Mouse (Mus musculus): ENCODE measurements around the gene Gins1. TPM values are rescaled to one million over a fixed set of nuclear protein-coding genes. Genes with fewer than 3 reads are reported as not detected.
A peak's percentile ranks its signal among the peaks of the same experiment; 100 is the strongest.
"Not testable (repeated sequence)": the region's sequence is repeated elsewhere in the genome, so short reads cannot be mapped to it uniquely, and the experiment has no call there.

Gene Gins1
- 1 to 10 TPM; 3.6 to 5.8 (median 4.7) TPM for total RNA-seq (2022)

DNA sequence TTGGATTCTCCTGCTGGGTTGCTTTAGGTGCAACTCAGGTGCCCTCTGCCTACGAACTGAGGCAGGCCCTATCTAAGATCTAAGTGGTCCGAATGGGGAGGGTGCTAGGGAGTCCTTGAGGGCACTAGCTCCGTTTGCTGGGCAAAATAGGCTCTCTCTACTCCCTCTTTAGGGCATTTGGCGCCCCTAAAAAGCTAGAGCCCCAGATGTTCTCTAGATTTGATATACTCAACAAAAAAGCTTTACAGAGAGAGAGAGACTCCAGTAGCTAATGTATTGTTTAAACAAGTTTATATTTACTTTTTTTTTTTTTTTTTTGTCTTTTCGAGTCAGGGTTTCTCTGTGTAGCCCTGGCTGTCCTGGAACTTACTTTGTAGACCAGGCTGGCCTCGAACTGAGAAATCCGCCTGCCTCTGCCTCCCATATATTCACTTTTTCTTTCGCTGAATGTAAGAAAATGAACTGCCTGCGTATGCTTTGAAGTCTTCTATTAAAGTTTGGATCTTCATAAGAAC lies at the start of gene Gins1:
Gene Gins1 (plus strand): TSS at position 465 of the 515 bp plus-strand sequence.
- no peak for DNase-seq (ENCODE audit: low spot score)

DNA sequence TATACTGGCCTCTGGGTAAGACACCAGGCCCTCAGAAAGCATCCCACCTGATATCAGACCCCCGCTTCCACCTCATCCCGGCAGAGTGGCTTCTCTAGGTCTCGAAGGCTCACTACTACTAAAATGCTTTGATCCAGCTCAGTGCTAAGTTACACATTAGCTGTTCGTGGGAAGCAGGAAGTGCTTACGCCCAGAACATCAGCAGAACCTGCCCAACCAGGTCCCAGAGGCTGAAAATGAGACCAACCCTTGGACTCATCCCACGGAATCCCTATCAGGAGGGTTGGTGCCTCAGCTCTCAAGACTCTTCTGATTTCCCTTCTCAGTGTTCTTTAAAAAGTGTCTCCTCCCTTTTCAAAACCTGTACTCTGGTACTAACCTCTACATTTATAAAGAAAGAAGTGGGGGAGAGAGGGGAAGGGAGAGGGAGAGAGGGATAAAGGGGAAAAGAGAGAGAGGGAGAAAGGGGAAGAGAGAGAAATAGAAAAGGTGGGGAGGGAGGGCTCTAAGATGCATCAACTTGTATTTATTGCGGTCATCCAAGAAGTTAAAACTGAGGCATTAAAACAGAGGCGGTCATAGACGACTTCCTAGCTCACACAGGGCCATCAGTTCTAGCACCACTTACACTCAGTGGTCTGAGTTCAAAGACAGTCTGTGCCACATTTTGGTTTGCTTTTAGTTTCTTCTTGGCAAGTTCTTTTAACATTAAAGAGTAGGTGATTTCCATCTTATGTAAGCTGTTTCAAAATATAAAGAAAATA lies 46.3 kb upstream of the Gins1 start:
- DNase-seq (ENCODE audit: low spot score): no peak

DNA sequence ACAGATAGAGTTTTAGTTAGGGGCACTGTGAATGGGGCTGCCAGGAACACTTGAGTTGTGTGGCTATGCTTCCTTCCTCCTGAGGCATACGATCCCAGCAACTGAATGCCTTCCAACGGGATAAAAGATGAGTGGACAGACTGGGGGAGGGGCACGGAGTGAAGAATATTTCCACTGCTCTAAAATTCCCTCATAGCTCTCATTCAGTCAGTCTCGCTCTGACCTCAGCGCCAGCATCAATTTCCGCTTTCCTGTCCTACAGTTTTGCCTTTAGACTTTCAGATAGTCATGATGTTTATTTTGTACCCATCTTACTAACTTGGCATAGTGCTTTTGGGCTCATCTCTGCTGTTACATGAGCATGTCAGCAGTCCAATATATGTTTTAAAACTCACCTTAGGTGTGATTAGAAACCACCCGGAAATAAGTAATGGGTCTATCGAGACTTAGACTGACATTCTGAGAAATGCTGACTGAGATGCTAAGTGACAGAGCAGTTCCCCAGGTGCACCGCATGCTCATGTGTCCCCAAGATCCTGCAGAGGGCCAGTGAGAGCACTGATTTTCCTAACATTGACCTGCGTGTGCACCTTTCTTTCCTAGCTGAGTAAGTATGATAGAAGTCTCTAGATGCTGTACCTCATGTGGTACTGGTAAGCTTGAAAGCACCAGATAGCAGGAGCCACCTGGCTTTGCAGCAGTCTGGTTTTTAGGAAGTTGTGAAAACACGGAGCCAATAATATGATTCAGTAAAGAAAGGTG lies 45.3 kb upstream of the Gins1 start:
- DNase-seq (ENCODE audit: low spot score): no peak

DNA sequence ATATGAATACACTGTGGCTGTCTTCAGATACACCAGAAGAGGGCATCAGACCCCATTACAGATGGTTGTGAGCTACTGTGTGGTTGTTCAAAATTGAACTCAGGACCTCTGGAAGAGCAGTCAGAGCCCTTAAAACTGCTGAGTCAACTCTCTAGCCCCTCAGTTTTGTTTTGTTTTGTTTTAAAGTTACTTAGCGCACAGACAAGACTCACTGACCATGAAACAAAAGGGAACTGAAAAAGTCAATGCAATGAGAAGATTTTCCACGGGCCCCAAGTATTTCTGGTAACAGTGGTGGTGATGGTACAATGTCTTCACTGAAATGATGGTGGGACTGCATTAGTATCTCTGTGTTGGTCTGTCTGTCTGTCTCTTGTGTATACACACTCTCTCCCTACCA lies 44.1 kb upstream of the Gins1 start:
- no peak for DNase-seq (ENCODE audit: low spot score)

DNA sequence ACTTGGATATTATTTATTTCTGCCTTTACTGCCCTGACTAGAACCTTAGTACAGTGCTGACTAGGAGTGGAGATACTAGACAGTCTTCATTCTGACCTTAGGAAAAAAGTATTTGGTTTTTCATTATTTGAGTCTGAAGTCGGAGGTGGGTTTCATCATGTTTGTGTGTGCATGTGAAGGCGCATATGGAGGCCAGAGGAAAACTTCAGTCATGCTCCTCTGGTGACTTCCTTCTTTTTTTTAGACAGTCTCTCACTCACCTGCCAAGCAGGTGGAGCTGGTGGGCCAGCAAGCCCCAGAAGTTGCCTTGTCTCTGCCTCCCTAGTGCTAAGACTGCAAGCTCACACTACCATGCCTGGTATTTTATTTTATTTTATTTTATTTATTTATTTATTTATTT lies 38.2 kb upstream of the Gins1 start:
- no peak for DNase-seq (ENCODE audit: low spot score)

DNA sequence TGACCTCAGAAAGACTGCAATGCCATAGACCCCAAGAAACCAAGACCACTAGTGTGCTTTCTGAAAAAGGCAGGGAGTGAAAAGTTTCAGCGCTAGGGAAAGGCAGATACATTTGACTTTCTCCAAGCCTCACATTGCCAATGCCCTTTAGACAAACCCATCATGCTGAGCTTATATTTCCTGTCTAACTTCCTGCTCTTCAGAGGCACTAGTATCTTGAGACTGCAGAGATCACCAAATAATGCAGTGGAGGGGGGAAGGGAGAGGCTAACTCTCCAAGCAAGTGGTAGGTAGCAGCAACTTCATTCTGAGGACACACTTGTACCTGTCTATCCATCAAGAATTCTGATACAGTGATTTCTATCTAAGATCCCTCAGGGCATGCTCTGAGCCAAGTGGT lies 35.8 kb upstream of the Gins1 start:
- no peak for DNase-seq (ENCODE audit: low spot score)

DNA sequence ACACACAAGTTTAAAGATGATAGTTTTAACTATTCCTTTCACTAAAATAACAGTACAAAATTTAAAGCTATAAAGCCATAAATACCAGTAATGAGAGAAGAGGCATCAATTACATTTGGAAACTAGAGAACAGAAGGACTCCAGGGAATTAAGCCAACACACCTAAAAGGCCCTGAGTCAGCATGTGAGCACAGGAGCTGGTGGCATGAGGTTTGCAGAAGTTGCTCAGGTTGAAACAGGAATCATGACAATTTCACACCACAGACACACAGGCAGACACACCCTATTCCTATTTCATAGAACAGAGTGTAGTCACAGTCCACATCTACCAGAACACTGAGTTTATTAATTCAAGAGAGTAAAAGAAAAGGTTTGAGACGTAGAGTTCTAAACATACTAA lies 30.7 kb upstream of the Gins1 start:
- no peak for DNase-seq (ENCODE audit: low spot score)

DNA sequence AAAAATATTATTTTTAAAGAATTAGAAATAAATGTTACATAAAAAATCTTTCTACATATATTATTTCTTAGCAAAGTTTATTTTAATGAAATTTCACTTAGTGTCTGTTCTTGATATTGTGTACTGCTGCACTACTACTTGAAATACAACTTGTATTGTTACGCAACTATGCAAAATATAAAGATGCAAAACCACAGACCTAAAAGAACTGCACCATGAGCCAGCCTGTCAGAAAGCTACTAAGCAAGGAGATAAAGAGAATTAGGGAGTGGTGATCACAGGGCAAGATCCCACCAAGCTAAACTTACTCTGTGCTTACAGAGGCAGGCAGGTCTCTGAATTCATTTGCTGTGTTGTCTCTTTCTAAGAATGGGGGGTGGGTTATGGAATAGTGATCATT lies 30.0 kb upstream of the Gins1 start:
- DNase-seq (ENCODE audit: low spot score): no peak

DNA sequence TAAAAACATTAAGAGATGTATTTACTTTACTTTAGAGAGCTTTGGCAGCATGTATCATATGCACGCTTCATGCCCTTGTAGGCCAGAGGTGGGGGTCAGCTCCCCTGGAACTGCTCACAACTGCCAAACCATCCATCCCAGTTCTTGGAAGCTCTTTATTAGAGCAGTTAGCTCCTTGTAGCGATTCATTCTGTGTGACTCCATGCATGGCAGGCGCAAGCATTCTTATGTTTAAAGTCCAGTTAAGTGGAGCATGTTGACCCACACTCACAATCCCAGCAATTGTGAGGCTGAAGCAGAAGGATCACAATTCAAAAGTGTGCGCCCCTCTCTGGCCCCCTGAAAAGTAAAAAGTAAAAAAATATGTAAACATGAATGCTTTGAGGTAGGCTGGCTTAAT lies 27.6 kb upstream of the Gins1 start:
- no peak for DNase-seq (ENCODE audit: low spot score)

DNA sequence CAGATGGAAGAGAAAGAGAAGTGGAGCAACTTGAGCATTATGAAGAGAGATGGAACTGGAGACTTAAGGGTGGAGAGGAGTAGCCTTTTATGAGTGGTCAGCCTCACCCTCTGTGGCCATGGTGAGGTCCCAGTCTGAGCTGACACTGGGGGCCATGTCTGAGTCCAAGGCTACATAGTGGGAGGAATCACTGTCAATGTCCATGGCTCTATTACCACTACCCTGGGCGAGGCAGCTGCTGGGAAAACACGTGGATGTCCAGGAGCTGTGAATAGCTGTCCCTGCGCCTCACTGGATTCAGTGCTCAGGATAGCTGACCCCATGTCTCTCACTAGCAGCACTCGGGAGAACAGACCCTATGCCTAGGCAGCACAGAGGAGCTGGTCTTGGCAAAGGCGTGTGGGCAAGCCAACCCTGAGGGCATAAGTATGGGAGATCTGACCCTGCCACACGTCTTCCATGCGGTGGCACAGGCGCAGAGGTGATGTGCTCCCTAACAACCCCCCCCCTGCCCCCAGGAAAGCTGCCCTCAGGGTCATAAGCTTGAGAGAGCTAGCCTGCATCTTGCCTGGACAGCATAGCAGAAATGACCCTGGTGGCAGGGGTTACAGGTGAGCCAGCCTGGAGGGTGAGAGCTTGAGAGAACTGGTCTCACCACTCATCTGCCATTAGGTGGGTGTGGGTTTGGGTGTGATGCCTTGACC lies 21.0 kb upstream of the Gins1 start:
- DNase-seq (ENCODE audit: low spot score): no peak

DNA sequence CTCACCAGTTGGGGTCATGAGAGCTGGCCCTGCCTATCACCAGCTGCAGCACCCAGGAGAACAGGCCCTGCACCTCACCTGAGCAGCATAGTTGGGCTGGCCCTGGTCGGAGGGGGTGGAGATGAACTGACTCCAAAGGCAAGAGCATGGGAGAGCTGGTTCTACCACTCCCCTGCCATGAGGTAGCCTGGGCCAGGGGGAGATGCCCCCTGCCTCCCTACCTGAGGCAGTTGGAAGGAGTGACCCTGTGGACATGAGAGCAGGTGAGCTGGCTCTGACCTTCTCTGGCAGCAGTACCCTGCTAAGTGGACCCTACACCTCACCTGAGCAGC lies 20.5 kb upstream of the Gins1 start:
- DNase-seq (ENCODE audit: low spot score): no peak

DNA sequence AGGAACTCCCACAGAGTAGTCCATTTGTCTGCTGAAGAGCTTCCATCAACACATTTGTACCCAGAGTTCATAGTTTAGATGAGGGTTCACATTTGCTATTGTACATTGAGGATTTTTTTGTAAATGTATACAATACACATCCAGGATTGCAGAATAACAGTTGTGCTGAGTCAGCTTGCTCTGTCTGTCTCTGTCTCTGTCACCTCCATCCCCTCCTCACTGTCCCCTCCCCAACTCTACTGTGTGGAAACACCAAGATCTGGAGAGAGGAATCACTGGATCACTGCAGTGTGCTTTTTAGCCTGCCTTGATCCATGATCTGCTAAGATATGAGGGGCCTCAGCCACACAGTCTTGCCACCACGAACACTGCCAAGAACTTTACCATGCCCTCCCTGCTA lies 19.4 kb upstream of the Gins1 start:
- DNase-seq (ENCODE audit: low spot score): no peak

DNA sequence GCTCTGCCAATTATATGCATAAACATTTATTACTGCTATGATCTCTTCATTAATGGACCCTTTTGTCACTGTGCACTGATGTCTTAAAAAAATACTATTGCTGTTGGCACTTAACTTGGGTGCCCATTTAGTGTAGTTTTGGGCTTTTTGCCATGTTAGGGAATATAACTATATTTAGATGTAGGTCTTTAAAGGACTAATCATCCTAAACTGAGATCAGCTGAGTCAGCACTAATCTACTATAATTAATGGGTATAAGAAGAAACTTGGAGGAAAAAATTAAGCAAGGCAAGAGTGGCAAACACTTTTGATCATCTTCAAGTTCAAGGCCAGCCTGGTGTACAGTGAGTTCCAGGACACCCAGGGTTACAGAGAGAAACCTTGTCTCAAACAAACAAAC lies 18.9 kb upstream of the Gins1 start:
- no peak for DNase-seq (ENCODE audit: low spot score)

DNA sequence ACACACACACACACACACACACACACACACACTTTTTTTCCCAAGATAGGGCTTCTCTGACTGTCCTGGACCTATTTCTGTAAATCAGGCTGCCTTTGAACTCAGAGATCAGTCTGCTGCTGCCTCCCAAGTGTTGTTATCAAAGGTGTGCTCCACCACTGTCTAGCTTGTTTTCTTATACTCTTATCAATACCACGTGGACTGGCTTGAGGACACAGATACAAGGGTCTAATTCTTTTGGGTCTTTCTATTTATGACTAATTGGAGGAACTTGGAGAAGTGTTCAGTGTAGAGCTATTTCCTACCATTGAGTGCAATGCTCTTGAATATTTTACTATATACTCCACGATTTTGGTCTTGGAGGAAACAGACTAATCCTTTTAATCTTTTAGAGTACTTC lies 17.8 kb upstream of the Gins1 start:
- DNase-seq (ENCODE audit: low spot score): no peak

DNA sequence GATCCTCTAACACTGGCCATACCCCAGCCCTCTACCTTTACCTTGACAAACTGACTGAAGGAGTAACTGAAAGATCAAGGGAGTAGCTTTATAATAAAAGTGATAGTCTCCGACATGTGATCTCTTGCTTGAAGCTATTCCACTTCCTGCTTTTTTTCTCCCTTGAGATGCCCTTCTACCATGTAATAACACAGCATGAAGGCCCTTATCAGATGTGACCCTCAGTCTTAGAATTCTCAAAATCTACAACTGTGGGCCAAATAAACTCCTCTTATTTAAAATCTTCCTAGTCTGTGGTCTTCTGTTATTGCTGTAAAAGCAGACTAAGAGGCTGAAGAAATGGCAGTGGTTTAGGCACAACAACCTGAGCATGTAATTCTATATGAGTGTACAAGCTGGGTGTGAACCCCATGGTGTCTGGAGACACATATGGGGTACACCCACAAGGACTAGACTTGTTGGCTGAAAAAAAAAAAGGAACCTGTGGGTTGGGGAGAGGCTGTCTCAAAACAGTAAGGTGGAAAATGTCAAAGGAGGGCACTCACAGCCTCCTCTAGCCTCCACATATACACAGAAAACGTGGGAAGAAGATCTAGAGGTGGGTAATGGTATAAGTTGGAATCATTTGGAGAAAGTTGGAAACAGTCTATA lies 10.5 kb upstream of the Gins1 start:
- no peak for DNase-seq (ENCODE audit: low spot score)

DNA sequence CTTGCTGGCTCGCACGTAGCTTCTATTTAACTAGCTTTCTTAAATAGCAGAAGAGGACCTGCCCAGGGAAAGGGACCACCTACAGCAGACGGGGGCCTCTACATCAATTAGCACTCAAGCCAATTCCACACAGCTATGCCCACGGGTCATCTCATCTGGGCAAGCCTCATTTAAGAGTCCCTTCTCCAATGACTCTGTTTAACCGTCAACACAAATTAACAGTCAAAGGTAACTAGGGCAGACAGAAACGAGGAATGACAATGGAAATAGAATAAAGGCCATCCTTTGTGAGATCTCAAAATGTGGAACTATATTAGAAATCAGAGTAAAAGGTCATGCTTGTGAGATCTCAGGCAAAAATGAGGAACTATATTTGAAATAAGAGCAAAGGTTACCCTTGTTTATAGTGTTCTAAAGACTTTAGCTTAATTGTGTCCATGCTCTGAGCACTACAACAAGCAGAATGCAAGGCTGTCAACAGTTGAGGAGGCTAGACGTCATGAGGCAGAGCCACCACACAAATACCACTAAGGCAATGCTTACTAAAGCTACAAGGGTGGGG lies 9.4 kb upstream of the Gins1 start:
- DNase-seq (ENCODE audit: low spot score): no peak

DNA sequence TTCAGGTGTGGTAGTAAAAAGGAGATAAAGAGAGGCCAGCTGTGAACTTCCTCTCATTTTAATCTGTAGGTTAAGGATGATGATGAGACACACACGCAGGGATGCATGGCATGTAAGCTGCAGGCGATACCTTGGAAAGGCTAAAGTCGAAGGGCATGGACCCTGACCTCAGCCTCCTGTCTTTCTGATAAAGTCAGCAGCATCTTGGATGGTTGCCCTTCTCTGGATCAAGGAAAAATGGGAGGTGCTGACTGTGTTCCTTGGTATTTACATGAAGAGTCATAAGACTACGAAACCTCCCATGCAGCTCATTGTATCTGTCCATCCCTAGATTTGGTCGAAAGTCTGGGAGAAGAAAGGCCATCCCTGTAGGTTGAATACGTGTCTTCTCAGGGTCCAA lies 4.9 kb upstream of the Gins1 start:
- no peak for DNase-seq (ENCODE audit: low spot score)

DNA sequence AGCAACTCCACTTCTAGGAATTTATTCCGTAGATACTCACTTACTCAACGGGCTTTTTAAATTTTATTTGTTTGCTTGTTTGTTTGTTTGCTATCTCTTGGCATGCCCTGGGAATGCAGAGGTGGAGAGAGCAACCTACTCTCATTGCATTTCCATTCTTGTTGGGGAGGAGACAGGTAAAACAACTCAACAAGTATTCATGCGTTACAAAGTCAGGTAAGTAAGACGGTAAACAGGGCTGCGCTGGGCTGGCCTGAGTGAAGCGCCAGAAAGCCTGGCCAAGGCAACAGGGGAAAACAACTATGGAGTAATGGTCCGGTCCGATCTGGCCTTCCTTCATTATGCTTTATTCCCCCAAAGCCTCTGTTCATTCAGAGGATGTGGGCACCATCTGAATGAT lies 2.9 kb upstream of the Gins1 start:
- DNase-seq (ENCODE audit: low spot score): no peak

DNA sequence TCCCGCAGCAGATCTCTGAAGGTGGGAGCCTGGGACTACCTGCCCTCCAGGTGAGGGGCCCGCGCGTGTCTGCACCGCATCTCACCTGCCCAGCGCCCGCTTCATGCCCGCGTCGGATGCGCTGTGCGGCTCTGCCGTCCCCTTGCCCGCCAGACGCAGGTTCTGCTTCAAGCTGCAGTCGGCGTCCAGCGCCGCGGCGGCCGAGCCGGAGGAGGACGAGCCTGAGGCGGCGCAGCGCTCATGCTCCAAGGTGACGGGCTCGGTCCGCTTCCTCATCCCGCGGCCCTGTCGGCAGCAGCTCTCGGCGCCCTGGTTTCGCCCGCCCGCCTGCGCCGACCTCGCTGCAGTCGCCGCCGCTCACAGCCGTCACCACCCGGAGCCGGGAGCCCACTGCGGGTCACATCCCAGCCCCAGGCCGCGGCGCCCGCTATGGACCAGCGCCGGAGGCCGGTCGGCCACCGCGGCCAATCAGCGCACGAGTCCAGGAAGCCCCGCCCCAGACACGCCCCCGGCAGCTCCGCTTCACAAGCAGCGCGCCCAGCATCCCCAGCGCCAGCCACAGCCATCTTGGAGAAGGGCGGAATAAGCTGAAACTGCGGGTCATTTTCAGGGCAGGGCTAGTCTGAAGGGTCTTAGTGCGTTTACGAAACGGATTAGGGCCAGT lies 796 bp upstream of the Gins1 start, which contains the start of gene Abhd12:
Gene Abhd12 (minus strand): TSS at position 470 of the 664 bp plus-strand sequence.
- DNase-seq (ENCODE audit: low spot score): peak; percentile 96

DNA sequence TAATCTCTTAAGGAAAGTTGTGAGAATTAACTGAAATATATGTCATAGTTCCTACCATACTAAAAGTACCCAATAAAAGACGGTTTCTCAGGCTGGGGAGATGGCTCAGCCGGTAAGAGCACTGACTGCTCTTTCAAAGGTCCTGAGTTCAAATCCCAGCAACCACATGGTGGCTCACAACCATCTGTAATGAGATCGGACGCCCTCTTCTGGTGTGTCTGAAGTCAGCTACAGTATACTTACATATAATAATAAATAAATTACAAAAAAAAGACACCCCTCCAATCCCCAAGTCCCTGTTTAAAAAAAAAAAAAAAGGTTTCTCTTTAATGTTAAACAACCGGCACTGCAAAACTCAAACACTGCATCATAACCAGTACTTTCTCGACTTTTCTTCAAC lies 3.7 kb downstream of the Gins1 start:
- DNase-seq (ENCODE audit: low spot score): not testable (repeated sequence)

DNA sequence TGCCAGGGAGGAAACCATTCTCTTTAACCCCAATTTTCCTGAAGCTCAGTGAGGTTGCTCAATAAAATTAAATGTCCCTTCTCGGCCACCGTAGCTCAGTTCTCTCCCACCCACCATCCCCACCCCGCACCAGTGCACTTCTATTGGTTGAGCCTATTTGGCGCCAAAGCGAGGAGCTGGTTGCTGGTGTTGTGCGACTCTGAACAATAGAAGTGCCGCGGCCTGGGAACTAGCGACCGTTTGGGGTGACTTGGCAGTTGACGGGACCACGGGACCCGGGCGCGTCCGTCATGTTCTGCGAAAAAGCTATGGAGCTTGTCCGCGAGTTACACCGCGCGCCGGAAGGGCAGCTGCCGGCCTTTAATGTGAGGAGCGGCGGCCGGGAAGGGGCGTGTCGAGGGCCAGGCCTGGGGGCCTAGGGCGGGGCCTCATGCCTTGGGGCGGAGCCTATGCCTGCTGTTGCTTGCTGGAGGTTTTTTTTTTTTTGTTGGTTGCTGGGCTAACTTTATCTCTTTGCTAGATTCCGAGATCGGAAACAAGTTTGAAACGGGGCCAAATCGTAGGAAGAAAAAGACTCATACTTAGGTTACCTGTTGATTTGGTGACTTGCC lies 4.3 kb downstream of the Gins1 start:
- peak; percentile 93 for DNase-seq (ENCODE audit: low spot score)
